Mouse (Mus musculus): ENCODE data around the gene Rnf103. TPM values are rescaled to one million over a fixed set of nuclear protein-coding genes. Genes with fewer than 3 reads are reported as not detected.
"Not testable (repeated sequence)": the region's sequence is repeated elsewhere in the genome, so short reads cannot be mapped to it uniquely, and the experiment has no call there.

The Rnf103 gene
- 10 to 100 TPM; 41.7 to 45.4 (median 45.3) TPM for total RNA-seq (2022)

- peak; percentile 85 to 87 for DNase-seq (ENCODE audit: low spot score in 2 of 2)
Measured at GRCm38 (mm10) chr6:71493675-71494340, at the start of gene Rnf103. Gene Rnf103 (plus strand): TSS chr6:71493894.

DNA sequence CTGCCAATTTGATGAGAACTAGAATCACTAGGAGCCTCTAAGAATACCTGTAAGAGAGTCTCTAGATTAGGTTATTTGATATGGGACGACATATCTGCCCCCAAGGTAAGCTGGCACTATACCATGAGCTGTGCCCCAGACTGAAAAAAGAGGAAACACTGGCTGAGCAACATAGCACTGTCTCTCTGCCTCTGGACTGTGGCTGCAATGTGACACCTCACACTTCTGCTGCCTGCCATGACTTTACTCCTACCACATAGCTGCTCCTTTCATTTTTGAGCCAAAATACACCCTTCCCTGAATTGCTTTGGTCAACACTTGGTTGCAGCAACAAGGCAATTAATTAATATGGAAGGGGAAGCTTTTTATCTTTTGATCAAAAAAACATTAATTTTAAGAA is 48.9 kb upstream of the Rnf103 start:
- DNase-seq (ENCODE audit: low spot score in 2 of 2), result no peak

GRCm38 (mm10) chr6:71445560-71445959 is 48.1 kb upstream of the Rnf103 start:
- DNase-seq (ENCODE audit: low spot score in 2 of 2), result no peak

GRCm38 (mm10) chr6:71452792-71453191 is 40.9 kb upstream of the Rnf103 start:
- no peak for DNase-seq (ENCODE audit: low spot score in 2 of 2)

DNA sequence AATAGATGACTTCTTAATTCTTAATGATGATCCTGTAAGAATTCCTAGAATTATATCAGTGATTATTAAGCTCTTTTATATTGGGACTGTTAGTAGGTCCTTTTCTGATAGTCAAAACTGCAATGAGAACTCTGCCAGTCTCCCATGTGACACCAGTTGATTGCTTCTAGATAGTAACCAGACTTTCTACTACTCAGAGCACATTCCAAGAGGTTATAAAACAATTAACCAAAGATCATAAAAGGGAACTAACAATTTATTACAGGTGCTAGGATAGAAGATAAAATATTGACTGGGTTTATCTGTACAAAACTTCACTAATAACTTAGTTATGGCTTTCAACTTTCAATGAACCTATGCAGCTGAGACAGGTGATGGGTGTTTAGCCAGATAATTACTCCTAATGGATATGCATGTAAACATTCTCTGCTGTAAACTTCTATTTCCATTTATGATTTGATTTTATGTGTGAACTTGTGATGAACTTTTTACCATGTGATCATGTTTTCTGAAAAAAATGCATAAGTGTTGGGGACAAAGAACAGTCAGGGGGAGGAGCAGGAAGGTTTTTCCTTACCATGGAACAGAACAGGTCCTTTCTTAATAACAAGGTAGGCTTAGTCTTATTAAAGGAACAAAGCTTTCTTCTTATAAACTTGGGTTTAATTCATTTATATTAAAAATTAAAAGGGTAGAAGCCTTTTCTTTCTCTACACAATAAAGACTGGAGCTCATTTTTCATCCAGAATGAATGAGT is 39.5 kb upstream of the Rnf103 start:
- DNase-seq (ENCODE audit: low spot score in 2 of 2), result not testable (repeated sequence)

DNA sequence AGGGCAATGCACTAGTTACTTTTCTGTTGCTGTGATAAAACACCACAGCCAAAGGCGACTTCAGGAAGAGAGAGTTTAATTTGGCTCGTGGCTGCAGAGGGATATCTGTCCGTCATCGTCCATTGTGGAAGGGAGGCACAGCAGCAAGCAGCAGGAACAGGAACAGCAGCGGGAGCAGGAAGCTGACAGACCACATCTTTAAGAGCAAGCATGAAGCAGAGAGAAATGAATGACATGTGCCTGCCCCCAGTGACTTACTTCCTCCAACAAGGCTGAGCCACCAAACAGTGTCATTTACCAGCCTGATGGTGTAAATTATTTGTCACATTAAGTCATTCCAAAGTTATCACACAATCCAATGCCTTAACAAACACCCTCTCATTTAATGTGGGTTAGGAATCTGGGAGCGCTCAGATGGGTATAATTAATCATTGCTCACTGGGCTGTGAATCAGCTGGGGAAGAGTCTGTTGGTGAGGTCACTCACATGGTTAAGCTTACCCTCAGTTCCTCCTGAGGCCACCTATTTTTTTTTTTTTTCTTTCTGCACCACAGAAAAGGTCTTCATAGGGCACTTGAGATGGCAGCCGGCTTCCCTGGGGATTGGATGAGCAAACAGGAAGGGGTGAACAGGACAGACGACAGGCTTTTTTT is 35.6 kb upstream of the Rnf103 start:
- DNase-seq (ENCODE audit: low spot score in 2 of 2), result no peak

DNA sequence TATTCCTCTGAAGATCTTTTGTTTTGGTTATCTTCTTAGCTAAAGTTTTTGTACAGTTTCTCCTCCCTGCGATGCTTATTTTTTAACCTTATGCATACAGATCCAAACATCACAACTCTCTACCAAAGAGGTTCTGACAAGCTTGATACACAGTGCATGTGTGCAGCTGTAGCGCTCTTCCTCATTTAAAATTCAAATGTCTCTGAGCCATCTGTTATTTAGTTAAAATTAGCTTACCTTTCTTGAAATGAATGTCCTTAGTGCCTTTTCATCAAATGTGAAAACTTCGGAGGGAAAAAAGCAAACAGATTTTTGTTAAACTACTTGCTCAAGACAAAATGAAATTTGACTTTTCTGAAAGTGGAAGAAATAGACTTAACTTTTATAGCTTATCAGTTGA is 28.5 kb upstream of the Rnf103 start:
- no peak for DNase-seq (ENCODE audit: low spot score in 2 of 2)

DNA sequence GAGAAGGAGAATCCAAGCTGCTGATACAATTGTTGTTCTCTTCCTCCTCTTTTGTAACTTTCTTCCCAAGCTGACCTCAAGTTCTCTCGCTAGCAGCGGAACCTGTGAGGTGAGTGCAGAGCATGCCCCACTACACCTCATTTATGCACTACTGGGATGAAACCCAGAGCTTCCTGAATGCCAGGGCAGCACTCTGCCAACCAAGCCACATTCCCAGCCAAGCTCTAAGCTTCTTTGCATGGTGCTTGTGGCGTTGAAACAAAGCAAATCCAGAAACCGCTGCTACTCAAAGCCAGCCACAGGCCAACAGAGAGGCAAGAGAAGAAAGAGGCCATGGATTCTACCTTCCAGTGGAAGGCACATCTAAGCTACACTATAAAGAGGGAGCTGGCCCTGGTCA is 25.9 kb upstream of the Rnf103 start:
- DNase-seq (ENCODE audit: low spot score in 2 of 2), result no peak

GRCm38 (mm10) chr6:71469291-71469690 is 24.4 kb upstream of the Rnf103 start:
- DNase-seq (ENCODE audit: low spot score in 2 of 2), result no peak

- DNase-seq (ENCODE audit: low spot score in 2 of 2), result no peak
Measured at GRCm38 (mm10) chr6:71471830-71472520, 21.7 kb upstream of the Rnf103 start.

DNA sequence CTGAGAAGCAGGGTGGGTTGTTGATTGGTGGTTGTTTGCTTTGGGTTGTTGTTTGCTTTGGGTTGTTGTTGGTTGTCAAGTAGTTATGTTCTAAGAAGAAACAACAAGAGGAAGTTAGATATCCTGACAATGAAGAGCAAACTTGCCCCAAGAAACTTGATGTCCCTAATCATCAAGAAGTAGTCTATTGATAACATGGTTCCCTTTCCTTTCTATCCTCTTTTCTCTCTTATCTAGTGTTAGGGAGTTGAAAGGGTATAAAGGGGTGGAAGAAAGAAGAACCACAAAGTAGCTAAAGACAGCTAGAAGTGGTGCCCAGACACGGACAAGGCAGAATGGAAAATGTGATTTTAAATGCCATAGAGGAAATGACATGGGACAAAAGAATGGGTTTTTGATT is 20.9 kb upstream of the Rnf103 start:
- DNase-seq (ENCODE audit: low spot score in 2 of 2), result no peak

DNA sequence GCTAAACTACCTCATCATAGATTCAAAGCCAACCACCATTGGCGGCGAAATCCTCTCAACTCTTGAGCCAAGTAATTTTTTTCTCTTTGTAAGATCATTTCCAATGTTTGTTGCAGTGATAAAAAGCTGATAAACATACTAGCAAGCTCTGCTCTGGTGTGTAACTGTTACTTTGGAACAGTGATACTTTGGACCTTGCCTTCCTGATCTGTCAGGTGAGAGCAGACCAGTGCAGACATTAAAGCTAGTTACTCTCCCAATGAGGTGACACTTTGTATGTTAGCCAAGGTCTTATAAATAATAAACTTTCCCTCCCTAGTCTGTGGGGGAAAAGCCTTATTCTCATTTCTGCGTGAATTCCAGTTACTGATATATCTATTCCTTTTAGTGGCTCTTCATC is 18.1 kb upstream of the Rnf103 start:
- DNase-seq (ENCODE audit: low spot score in 2 of 2), result no peak

DNA sequence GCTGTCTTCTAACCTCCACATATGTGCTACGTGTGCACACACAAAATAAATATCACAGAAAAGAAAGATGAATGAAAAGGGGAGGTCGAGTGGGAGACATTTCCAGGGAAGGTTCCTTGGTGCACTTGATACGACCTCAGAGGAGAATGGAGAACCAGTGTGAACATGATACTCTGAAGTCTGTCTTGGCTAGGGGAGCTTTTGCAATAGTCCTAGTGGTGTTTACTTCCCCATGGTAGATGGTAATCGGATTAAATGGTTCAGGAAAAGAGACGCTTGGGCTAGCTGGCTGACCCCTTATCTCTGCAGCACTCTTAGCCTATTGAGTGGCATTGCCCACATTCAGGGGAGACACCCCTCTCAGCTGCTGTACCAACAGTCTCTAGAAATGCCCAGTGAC is 16.9 kb upstream of the Rnf103 start:
- no peak for DNase-seq (ENCODE audit: low spot score in 2 of 2)

- DNase-seq (ENCODE audit: low spot score in 2 of 2), result not testable (repeated sequence)
Measured at GRCm38 (mm10) chr6:71478816-71479568, 14.7 kb upstream of the Rnf103 start.

GRCm38 (mm10) chr6:71479588-71479987 is 14.1 kb upstream of the Rnf103 start:
- not testable (repeated sequence) for DNase-seq (ENCODE audit: low spot score in 2 of 2)

- DNase-seq (ENCODE audit: low spot score in 2 of 2), result no peak
Measured at GRCm38 (mm10) chr6:71480136-71480535, 13.6 kb upstream of the Rnf103 start.

DNA sequence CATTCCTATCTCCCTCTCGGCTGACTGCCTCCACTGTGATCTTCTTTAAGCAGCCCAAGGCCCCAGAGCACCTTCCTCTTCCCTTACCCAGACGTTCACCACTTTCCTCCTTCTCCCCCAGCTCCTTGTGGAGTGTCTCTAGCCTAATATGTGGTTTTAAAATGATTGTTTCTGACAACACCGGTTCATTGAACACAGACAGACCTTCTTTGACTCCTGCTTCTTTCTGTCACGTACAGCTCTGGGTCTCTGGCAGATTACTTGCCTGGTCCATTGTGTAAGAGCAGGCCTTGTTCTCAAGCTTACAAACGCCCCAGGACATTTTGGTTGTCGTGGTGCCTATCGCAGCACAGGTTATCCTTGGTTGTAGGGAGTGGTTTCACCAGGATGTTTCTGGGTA is 12.6 kb upstream of the Rnf103 start:
- DNase-seq (ENCODE audit: low spot score in 2 of 2), result no peak

GRCm38 (mm10) chr6:71485246-71485645 is 8.4 kb upstream of the Rnf103 start:
- no peak for DNase-seq (ENCODE audit: low spot score in 2 of 2)

DNA sequence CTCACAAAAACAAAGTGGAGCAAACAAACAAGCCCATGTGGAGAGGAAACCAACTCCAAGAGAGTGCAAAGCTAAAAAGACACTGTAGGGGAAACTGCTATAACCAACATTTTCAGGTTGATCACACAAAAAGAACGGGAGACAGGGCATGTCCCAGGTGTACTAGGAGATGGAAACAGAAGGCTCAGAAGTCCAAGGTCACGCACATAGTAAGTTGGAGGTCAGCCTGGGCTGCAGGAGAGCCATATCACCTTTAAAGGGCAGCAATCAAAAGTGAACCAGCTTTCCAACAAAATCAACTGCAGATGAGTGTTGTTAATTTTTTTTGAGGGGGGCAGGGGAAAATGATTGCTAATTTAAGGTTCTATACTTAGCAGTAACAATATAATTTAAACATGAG is 7.5 kb upstream of the Rnf103 start:
- DNase-seq (ENCODE audit: low spot score in 2 of 2), result no peak

DNA sequence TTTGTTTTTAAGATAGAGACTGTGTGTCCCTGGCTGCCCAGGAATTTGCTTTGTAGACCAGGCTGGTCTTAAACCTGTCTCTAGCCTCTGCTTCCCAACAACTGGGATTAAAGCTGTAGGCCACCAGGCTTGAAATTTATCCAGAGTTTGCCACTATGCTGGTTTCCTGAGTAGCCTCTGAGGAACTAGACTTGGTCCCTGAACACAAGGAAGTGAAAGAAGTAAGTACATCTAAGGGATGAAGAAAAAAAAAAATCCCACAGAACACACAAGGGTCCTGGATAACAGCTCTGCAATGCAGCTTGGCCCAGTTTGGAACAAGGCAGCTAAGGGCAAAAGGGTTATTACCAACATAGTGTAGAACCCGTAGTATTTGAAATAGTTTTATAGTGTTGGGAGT is 6.8 kb upstream of the Rnf103 start:
- no peak for DNase-seq (ENCODE audit: low spot score in 2 of 2)

GRCm38 (mm10) chr6:71487966-71488365 is 5.7 kb upstream of the Rnf103 start:
- no peak for DNase-seq (ENCODE audit: low spot score in 2 of 2)
